Mouse (Mus musculus) small intestine, adult 2 months (tissue): ENCODE data around the gene Cpd.

Experiments
- CTCF ChIP-seq: fragments of 200-500 bp; IDR thresholded peaks from 2 replicates; pipeline ENCODE4 v1.5.1; 2012; ENCODE audit warnings: low read depth, mild to moderate bottlenecking, control low read depth, inconsistent platforms, low read length, moderate library complexity, mixed read lengths; ENCODE audit not compliant: insufficient replicate concordance, insufficient read length; ENCODE audit errors: extremely low read depth
- POLR2A ChIP-seq: fragments of 200-500 bp; IDR thresholded peaks from 2 replicates; pipeline ENCODE4 v1.6.1; 2012; ENCODE audit warnings: low read depth, mild to moderate bottlenecking, control low read depth, inconsistent platforms, low read length, moderate library complexity

GRCm38 (mm10) chr11:76752276-76752675 is 94.5 kb downstream of the Cpd start:
- TF ChIP-seq CTCF (no peak), POLR2A (no peak)
